Mouse (Mus musculus) ES-E14 (cell line): Measurements from ENCODE around the gene Dlx3.

ENCODE experiments used
- HCFC1 ChIP-seq: IDR thresholded peaks from 2 replicates; pipeline ENCODE4 v1.6.1; 2012; ENCODE audit warnings: low read length, inconsistent platforms, borderline replicate concordance; ENCODE audit not compliant: insufficient read depth
- MAFK ChIP-seq: IDR thresholded peaks from 2 replicates; pipeline ENCODE4 v1.6.1; 2014; ENCODE audit warnings: mild to moderate bottlenecking, low read depth, low read length, inconsistent platforms; ENCODE audit not compliant: insufficient read depth

GRCm38 (mm10) chr11:95109000-95109399 is 10.9 kb upstream of the Dlx3 start:
- TF ChIP-seq HCFC1, result no peak
- TF ChIP-seq MAFK, result no peak
